Mouse (Mus musculus) C2C12 (cell line): ENCODE data around the gene Prr19.

Experiments used
- CTCF ChIP-seq: IDR thresholded peaks from one replicate; pipeline ENCODE4 v1.5.1; 2011; ENCODE audit not compliant: control insufficient read depth, insufficient read depth, insufficient read length
- MYOD1 ChIP-seq: IDR thresholded peaks from one replicate; pipeline ENCODE4 v1.6.1; 2011; ENCODE audit warnings: low read depth; ENCODE audit not compliant: control insufficient read depth, insufficient read length
- USF1 ChIP-seq: IDR thresholded peaks from one replicate; pipeline ENCODE4 v1.6.1; 2011; ENCODE audit warnings: low read depth, mild to moderate bottlenecking, control low read depth, moderate library complexity

- TF ChIP-seq CTCF (no peak), MYOD1 (no peak), USF1 (no peak)
These were observed 28.6 kb upstream of the Prr19 start for GRCm38 (mm10) chr7:25272445-25273258.
